Mouse (Mus musculus) erythroblast, embryonic 14.5 days (primary cell): ENCODE measurements around the gene 2010300C02Rik. TPM values are rescaled to one million over a fixed set of nuclear protein-coding genes. Genes with fewer than 3 reads are reported as not detected.

Experiments
- H3K27me3 ChIP-seq: 2 replicates; pipeline ENCODE4 v1.6.1; 2012; ENCODE audit warnings: inconsistent platforms; ENCODE audit not compliant: control insufficient read depth
- H3K36me3 ChIP-seq: 2 replicates; pipeline ENCODE4 v1.6.1; 2012; ENCODE audit warnings: mild to moderate bottlenecking, inconsistent platforms; ENCODE audit not compliant: control insufficient read depth
- H3K4me1 ChIP-seq: 2 replicates; pipeline ENCODE4 v1.6.1; 2012; ENCODE audit warnings: inconsistent platforms; ENCODE audit not compliant: control insufficient read depth
- H3K4me3 ChIP-seq: replicated peaks from 2 replicates; pipeline ENCODE3; 2012; ENCODE audit warnings: moderate library complexity, mild to moderate bottlenecking, inconsistent platforms
- H3K9me3 ChIP-seq: 2 replicates; pipeline ENCODE4 v1.6.1; 2012; ENCODE audit warnings: low read length, inconsistent platforms, mixed read lengths; ENCODE audit not compliant: control insufficient read depth
- GATA1 ChIP-seq: IDR thresholded peaks from 2 replicates; pipeline ENCODE4 v1.6.1; 2012; ENCODE audit warnings: low read length, inconsistent platforms, mixed read lengths
- TAL1 ChIP-seq: IDR thresholded peaks from 3 replicates; pipeline ENCODE4 v1.6.1; 2012; ENCODE audit warnings: low read length, inconsistent platforms, mixed read lengths
- polyA plus RNA-seq: library from polyadenylated mRNA; stranded (reverse); fragments of >175 nt; gene quantifications from 2 replicates; pipeline ENCODE4 v1.2.3, GENCODE M21; 2012

2010300C02Rik gene
- polyA plus RNA-seq, 1 experiment, result 0.08 TPM

- H3K4me1 ChIP-seq, result no peaks in the 10 kb centered on the region
- no peaks in the 10 kb centered on the region for H3K36me3 ChIP-seq
- no peaks in the 10 kb centered on the region for H3K9me3 ChIP-seq
- no peaks in the 10 kb centered on the region for H3K27me3 ChIP-seq
- no peak for TF ChIP-seq GATA1
- TF ChIP-seq TAL1, result no peak
- no peak overlapping the region for H3K4me3 ChIP-seq
These were observed 41.4 kb downstream of the 2010300C02Rik start for GRCm38 (mm10) chr1:37678327-37679123.

GRCm38 (mm10) chr1:37676967-37677512 lies 42.8 kb downstream of the 2010300C02Rik start:
- TF ChIP-seq GATA1 (no peak), TAL1 (no peak)
- no peaks in the 10 kb centered on the region for H3K9me3 ChIP-seq
- H3K27me3 ChIP-seq, result no peaks in the 10 kb centered on the region
- no peaks in the 10 kb centered on the region for H3K36me3 ChIP-seq
- H3K4me3 ChIP-seq, result no peak overlapping the region
- no peaks in the 10 kb centered on the region for H3K4me1 ChIP-seq

- no peaks in the 10 kb centered on the region for H3K4me1 ChIP-seq
- TF ChIP-seq TAL1 (no peak), GATA1 (no peak)
- no peaks in the 10 kb centered on the region for H3K9me3 ChIP-seq
- no peaks in the 10 kb centered on the region for H3K27me3 ChIP-seq
- no peak overlapping the region for H3K4me3 ChIP-seq
- H3K36me3 ChIP-seq, result no peaks in the 10 kb centered on the region
These were observed 44.4 kb downstream of the 2010300C02Rik start for GRCm38 (mm10) chr1:37675444-37675843.

- no peak overlapping the region for H3K4me3 ChIP-seq
- H3K27me3 ChIP-seq, result no peaks in the 10 kb centered on the region
- H3K4me1 ChIP-seq, result no peaks in the 10 kb centered on the region
- H3K9me3 ChIP-seq, result no peaks in the 10 kb centered on the region
- no peaks in the 10 kb centered on the region for H3K36me3 ChIP-seq
- no peak for TF ChIP-seq TAL1
- no peak for TF ChIP-seq GATA1
These were observed 45.6 kb downstream of the 2010300C02Rik start for GRCm38 (mm10) chr1:37674266-37674665.

GRCm38 (mm10) chr1:37671316-37671715 lies 48.6 kb downstream of the 2010300C02Rik start:
- Histone ChIP-seq H3K36me3 (no peaks in the 10 kb centered on the region), H3K4me3 (no peak overlapping the region), H3K9me3 (no peaks in the 10 kb centered on the region), H3K27me3 (no peaks in the 10 kb centered on the region), H3K4me1 (no peaks in the 10 kb centered on the region)
- TF ChIP-seq TAL1 (no peak), GATA1 (no peak)

- Histone ChIP-seq H3K9me3 (no peaks in the 10 kb centered on the region), H3K36me3 (no peaks in the 10 kb centered on the region), H3K27me3 (no peaks in the 10 kb centered on the region), H3K4me3 (no peak overlapping the region), H3K4me1 (no peaks in the 10 kb centered on the region)
- TF ChIP-seq TAL1, result no peak
- no peak for TF ChIP-seq GATA1
These were observed 52.5 kb downstream of the 2010300C02Rik start for GRCm38 (mm10) chr1:37667386-37667785.

GRCm38 (mm10) chr1:37666587-37666986 lies 53.3 kb downstream of the 2010300C02Rik start:
- no peak overlapping the region for H3K4me3 ChIP-seq
- H3K4me1 ChIP-seq, result no peaks in the 10 kb centered on the region
- no peaks in the 10 kb centered on the region for H3K27me3 ChIP-seq
- no peak for TF ChIP-seq GATA1
- no peak for TF ChIP-seq TAL1
- H3K9me3 ChIP-seq, result no peaks in the 10 kb centered on the region
- H3K36me3 ChIP-seq, result no peaks in the 10 kb centered on the region

- Histone ChIP-seq H3K27me3 (no peaks in the 10 kb centered on the region), H3K9me3 (no peaks in the 10 kb centered on the region), H3K4me3 (no peak overlapping the region), H3K4me1 (no peaks in the 10 kb centered on the region), H3K36me3 (no peaks in the 10 kb centered on the region)
- TF ChIP-seq TAL1, result no peak
- TF ChIP-seq GATA1, result no peak
These were observed 54.2 kb downstream of the 2010300C02Rik start for GRCm38 (mm10) chr1:37665539-37666323.

- TF ChIP-seq GATA1, result no peak
- TF ChIP-seq TAL1, result no peak
- H3K36me3 ChIP-seq, result no peaks in the 10 kb centered on the region
- H3K27me3 ChIP-seq, result no peaks in the 10 kb centered on the region
- no peaks in the 10 kb centered on the region for H3K9me3 ChIP-seq
- no peak overlapping the region for H3K4me3 ChIP-seq
- H3K4me1 ChIP-seq, result no peaks in the 10 kb centered on the region
These were observed 55.4 kb downstream of the 2010300C02Rik start for GRCm38 (mm10) chr1:37664496-37664895.
